Mouse (Mus musculus) ovary, postnatal 10 days (tissue): Measurements from ENCODE around the gene Gm21885.
A peak's percentile ranks its signal among the peaks of the same experiment; 100 is the strongest.

Experiments
- DNase-seq: peaks from one replicate; pipeline ENCODE4 v3.0.0; 2022; ENCODE audit warnings: low spot score

The Gm21885 gene

GRCm38 (mm10) chr11:94269906-94270305, 11.8 kb upstream of the Gm21885 start:
- DNase-seq, result no peak

- no peak for DNase-seq
Observed at GRCm38 (mm10) chr11:94271015-94271414, 10.7 kb upstream of the Gm21885 start.

GRCm38 (mm10) chr11:94272960-94273927, 8.4 kb upstream of the Gm21885 start:
- DNase-seq, result no peak

GRCm38 (mm10) chr11:94274206-94274867, 7.3 kb upstream of the Gm21885 start:
- no peak for DNase-seq

GRCm38 (mm10) chr11:94275226-94275625, 6.4 kb upstream of the Gm21885 start:
- no peak for DNase-seq

GRCm38 (mm10) chr11:94275686-94276085, 6.0 kb upstream of the Gm21885 start:
- no peak for DNase-seq

- peak; percentile 78 for DNase-seq
Observed at GRCm38 (mm10) chr11:94276869-94277337, 4.8 kb upstream of the Gm21885 start.

GRCm38 (mm10) chr11:94282291-94282690, 618 bp downstream of the Gm21885 start:
- no peak for DNase-seq

- DNase-seq, result no peak
Observed at GRCm38 (mm10) chr11:94283536-94284099, 1.9 kb downstream of the Gm21885 start.

GRCm38 (mm10) chr11:94285886-94286574, 4.4 kb downstream of the Gm21885 start:
- DNase-seq, result no peak

GRCm38 (mm10) chr11:94287105-94287504, 5.4 kb downstream of the Gm21885 start:
- no peak for DNase-seq

- DNase-seq, result no peak
Observed at GRCm38 (mm10) chr11:94290062-94290740, 8.5 kb downstream of the Gm21885 start.

GRCm38 (mm10) chr11:94294996-94295845, 13.5 kb downstream of the Gm21885 start:
- no peak for DNase-seq

GRCm38 (mm10) chr11:94312733-94313132, 31.1 kb downstream of the Gm21885 start:
- DNase-seq, result no peak

GRCm38 (mm10) chr11:94314098-94314652, 32.5 kb downstream of the Gm21885 start:
- no peak for DNase-seq

- no peak for DNase-seq
Observed at GRCm38 (mm10) chr11:94315308-94315707, 33.6 kb downstream of the Gm21885 start.

- no peak for DNase-seq
Observed at GRCm38 (mm10) chr11:94316528-94316927, 34.9 kb downstream of the Gm21885 start.

- DNase-seq, result no peak
Observed at GRCm38 (mm10) chr11:94317014-94317413, 35.3 kb downstream of the Gm21885 start.

- no peak for DNase-seq
Observed at GRCm38 (mm10) chr11:94317515-94317914, 35.8 kb downstream of the Gm21885 start.

- DNase-seq, result no peak
Observed at GRCm38 (mm10) chr11:94318056-94318455, 36.4 kb downstream of the Gm21885 start.
